Mouse (Mus musculus) heart, postnatal 0 days (tissue): ENCODE measurements around the gene Cmtm2a.

Experiments used
- CTCF ChIP-seq: IDR thresholded peaks from 2 replicates; pipeline ENCODE4 v1.5.1; 2016; ENCODE audit warnings: antibody characterized with exemption, control low read depth, low read depth
- EP300 ChIP-seq: IDR thresholded peaks from 2 replicates; pipeline ENCODE4 v1.6.1; 2016; ENCODE audit warnings: antibody characterized with exemption, low read depth

- TF ChIP-seq CTCF (no peak), EP300 (no peak)
Measured at GRCm38 (mm10) chr8:104232039-104232438, 60.9 kb downstream of the Cmtm2a start.
